Mouse (Mus musculus) T-helper 2 cell (primary cell): ENCODE measurements around the gene Sgca.

Experiments used
- in situ Hi-C: fragments of 300-600 bp; cut with MboI, MseI; formaldehyde crosslinking; loops from one replicate; pipeline ENCODE4 v1.15.1; 2025; ENCODE audit warnings: high pct_unique_total_duplicates

Gene Sgca

GRCm38 (mm10) chr11:94944295-94944694, 31.8 kb downstream of the Sgca start:
- in situ Hi-C loops: no loop called here

GRCm38 (mm10) chr11:94943054-94943453, 33.1 kb downstream of the Sgca start:
- in situ Hi-C loops: no loop called here

GRCm38 (mm10) chr11:94942282-94943023, 33.7 kb downstream of the Sgca start:
- in situ Hi-C loops: no loop called here

- in situ Hi-C loops: no loop called here
Observed at GRCm38 (mm10) chr11:94941776-94942175, 34.4 kb downstream of the Sgca start.

GRCm38 (mm10) chr11:94941121-94941520, 35.0 kb downstream of the Sgca start:
- in situ Hi-C loops: no loop called here

- in situ Hi-C loops: loop anchor here (5.0 kb wide), 1 partner anchor 72 kb away; no protein-coding TSS in a partner anchor
Observed at GRCm38 (mm10) chr11:94939280-94939679, 36.8 kb downstream of the Sgca start.

GRCm38 (mm10) chr11:94938296-94938695, 37.8 kb downstream of the Sgca start:
- in situ Hi-C loops: loop anchor here (5.0 kb wide), 1 partner anchor 71 kb away; no protein-coding TSS in a partner anchor

- in situ Hi-C loops: loop anchor here (5.0 kb wide), 1 partner anchor 70 kb away; no protein-coding TSS in a partner anchor
Observed at GRCm38 (mm10) chr11:94937787-94938186, 38.3 kb downstream of the Sgca start.

- in situ Hi-C loops: loop anchor here (5.0 kb wide), 1 partner anchor 70 kb away; no protein-coding TSS in a partner anchor
Observed at GRCm38 (mm10) chr11:94937335-94937781, 38.8 kb downstream of the Sgca start.

GRCm38 (mm10) chr11:94936851-94937295, 39.3 kb downstream of the Sgca start:
- in situ Hi-C loops: loop anchor here (5.0 kb wide), 1 partner anchor 70 kb away; no protein-coding TSS in a partner anchor

GRCm38 (mm10) chr11:94936045-94936444, 40.1 kb downstream of the Sgca start, which contains the start of gene Col1a1:
Col1a1 (plus strand) TSS chr11:94936224.
- in situ Hi-C loops: loop anchor here (5.0 kb wide), 1 partner anchor 69 kb away; no protein-coding TSS in a partner anchor

GRCm38 (mm10) chr11:94934526-94934925, 41.6 kb downstream of the Sgca start:
- in situ Hi-C loops: no loop called here

- in situ Hi-C loops: no loop called here
Observed at GRCm38 (mm10) chr11:94933584-94933983, 42.5 kb downstream of the Sgca start.

GRCm38 (mm10) chr11:94930151-94930550, 46.0 kb downstream of the Sgca start:
- in situ Hi-C loops: no loop called here

- in situ Hi-C loops: no loop called here
Observed at GRCm38 (mm10) chr11:94929599-94929998, 46.5 kb downstream of the Sgca start.

- in situ Hi-C loops: no loop called here
Observed at GRCm38 (mm10) chr11:94928820-94929219, 47.3 kb downstream of the Sgca start.

GRCm38 (mm10) chr11:94927771-94928291, 48.3 kb downstream of the Sgca start:
- in situ Hi-C loops: no loop called here

GRCm38 (mm10) chr11:94926431-94926830, 49.7 kb downstream of the Sgca start:
- in situ Hi-C loops: no loop called here

GRCm38 (mm10) chr11:94924977-94925376, 51.1 kb downstream of the Sgca start:
- in situ Hi-C loops: no loop called here

GRCm38 (mm10) chr11:94920996-94921401, 55.1 kb downstream of the Sgca start:
- in situ Hi-C loops: no loop called here

- in situ Hi-C loops: no loop called here
Observed at GRCm38 (mm10) chr11:94917717-94918116, 58.4 kb downstream of the Sgca start.

- in situ Hi-C loops: no loop called here
Observed at GRCm38 (mm10) chr11:94916477-94916876, 59.6 kb downstream of the Sgca start.
